Mouse (Mus musculus) hindbrain, embryonic 14.5 days (tissue): ENCODE data around the gene A930002H24Rik. TPM values are rescaled to one million over a fixed set of nuclear protein-coding genes. Genes with fewer than 3 reads are reported as not detected.

Source experiments
- ATAC-seq: fragments of 200-750 bp; cut with Nextera tagmentation; 2 replicates; pipeline ENCODE4 v1.8.0; 2017; ENCODE audit warnings: moderate number of reproducible peaks, mild to moderate bottlenecking, moderate TSS enrichment, moderate library complexity; ENCODE audit not compliant: low FRiP score
- DNase-seq: peaks from one replicate; pipeline ENCODE4 v3.0.0-alpha.2; 2015; ENCODE audit warnings: low spot score
- H3K27ac ChIP-seq: fragments of 300-500 bp; sonication (generic); 2 replicates; pipeline ENCODE4 v1.5.1; 2014; ENCODE audit warnings: mild to moderate bottlenecking, moderate library complexity
- H3K27me3 ChIP-seq: fragments of 300-500 bp; sonication (generic); 2 replicates; pipeline ENCODE4 v1.6.1; 2014; ENCODE audit warnings: mild to moderate bottlenecking, low read length, mixed read lengths; ENCODE audit not compliant: control insufficient read depth, insufficient read depth
- H3K36me3 ChIP-seq: fragments of 300-500 bp; sonication (generic); replicated peaks from 2 replicates; pipeline ENCODE4 v1.6.1; 2014; ENCODE audit not compliant: control insufficient read depth, insufficient read depth
- H3K4me1 ChIP-seq: fragments of 300-500 bp; sonication (generic); replicated peaks from 2 replicates; pipeline ENCODE4 v1.6.1; 2014; ENCODE audit warnings: antibody characterized with exemption, low read length, mixed read lengths; ENCODE audit not compliant: control insufficient read depth, insufficient read depth
- H3K4me2 ChIP-seq: fragments of 300-500 bp; sonication (generic); replicated peaks from 2 replicates; pipeline ENCODE4 v1.6.1; 2014; ENCODE audit warnings: mild to moderate bottlenecking, moderate library complexity
- H3K4me3 ChIP-seq: fragments of 300-500 bp; sonication (generic); replicated peaks from 2 replicates; pipeline ENCODE4 v1.5.1; 2014; ENCODE audit warnings: mild to moderate bottlenecking, low read length
- H3K9ac ChIP-seq: fragments of 300-500 bp; sonication (generic); 2 replicates; pipeline ENCODE4 v1.6.1; 2014
- H3K9me3 ChIP-seq: fragments of 300-500 bp; sonication (generic); 2 replicates; pipeline ENCODE4 v1.6.1; 2016; ENCODE audit warnings: low read length; ENCODE audit not compliant: control insufficient read depth
- WGBS: fragments of 180-500 bp; shearing (Covaris S2); extraction: QIAGEN DNeasy Blood & Tissue Kit; methylation state at CpG from one replicate; pipeline ENCODE4 v1.1.7; 2014; 5-methylcytosine and 5-hydroxymethylcytosine counted together
- polyA plus RNA-seq: library from polyadenylated mRNA; unstranded; fragments of >200 nt; fragmentation: Nextera tagmentation; extraction: Ambion mirVana; gene quantifications from 2 replicates; pipeline ENCODE4 v1.2.1, GENCODE M21; 2014

A930002H24Rik gene
- polyA plus RNA-seq, result 1.9 and 3.0 TPM in 2 replicates

DNA sequence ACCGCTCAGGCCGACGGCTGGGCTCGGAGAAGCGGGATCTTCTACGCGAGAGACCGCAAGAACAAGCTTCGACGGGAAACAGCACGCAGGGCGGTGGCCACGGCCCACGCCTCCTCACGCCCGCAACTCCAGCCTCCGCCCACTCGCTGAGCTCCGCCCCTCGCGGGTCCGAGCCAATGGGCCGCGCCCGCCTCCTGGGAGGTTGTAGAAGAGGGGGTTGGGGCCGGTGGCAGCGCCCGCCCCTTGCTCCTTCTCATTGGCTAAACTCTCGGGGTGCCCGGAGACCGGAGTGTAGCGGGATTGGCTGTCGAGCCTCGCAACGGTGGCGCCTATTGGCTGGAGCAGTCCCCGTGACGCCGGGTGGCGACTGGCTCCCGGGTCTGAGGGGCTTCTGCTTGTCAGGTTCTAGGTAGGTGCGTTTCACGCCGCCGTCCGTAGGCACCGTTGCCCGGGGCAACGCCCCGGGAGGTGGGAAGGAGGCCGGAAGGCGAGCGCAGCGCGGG, at the start of gene A930002H24Rik:
A930002H24Rik (minus strand) TSS at position 145 of the 503 bp plus-strand sequence.
- DNase-seq (peak; percentile 97), ATAC-seq (peak; percentile 99)
- H3K9me3 ChIP-seq, result no peaks in the 10 kb centered on the region
- no peaks in the 10 kb centered on the region for H3K27me3 ChIP-seq
- H3K27ac ChIP-seq, result peak within 1 kb of the TSS; percentile 94
- no peaks in the 10 kb centered on the region for H3K36me3 ChIP-seq
- peak within 1 kb of the TSS; percentile 98 for H3K9ac ChIP-seq
- under 1% methylated on average over 54 of the region's 55 CpGs for WGBS
- peak within 1 kb of the TSS; percentile 80 for H3K4me2 ChIP-seq
- 0 out of 2 replicates have a peak, but pooled peaks cover 5% of the 10 kb centered on the region for H3K4me1 ChIP-seq
- H3K4me3 ChIP-seq, result peak within 1 kb of the TSS; percentile 98

DNA sequence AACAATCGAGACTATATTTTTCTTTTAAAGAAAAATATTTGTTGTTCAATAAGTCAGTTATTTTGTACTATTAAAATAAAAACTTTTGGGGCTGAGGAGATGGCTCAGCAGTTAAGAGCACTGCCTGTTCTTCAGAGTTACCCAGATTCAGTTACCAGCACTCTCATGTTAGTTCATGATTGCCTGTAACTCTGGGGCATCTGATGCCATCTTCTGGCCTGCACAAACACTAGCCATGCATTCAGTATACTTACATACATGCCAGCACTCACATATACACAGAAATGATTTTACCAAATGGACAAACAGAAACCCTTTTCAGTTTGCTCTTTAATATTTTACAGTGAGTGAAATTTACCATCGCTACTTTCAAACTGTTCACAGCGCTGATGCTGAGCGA, 45.7 kb upstream of the A930002H24Rik start:
- Histone ChIP-seq H3K36me3 (peaks cover 7% of the 10 kb centered on the region; the same call in 1 of the 2 replicates), H3K27me3 (no peaks in the 10 kb centered on the region), H3K4me3 (no peak overlapping the region), H3K27ac (no peak overlapping the region), H3K9me3 (no peaks in the 10 kb centered on the region), H3K4me1 (no peaks in the 10 kb centered on the region), H3K9ac (no peak overlapping the region), H3K4me2 (no peak overlapping the region)
- no peak for ATAC-seq
- no peak for DNase-seq
- 95% methylated on average over 4 of the region's 4 CpGs for WGBS

DNA sequence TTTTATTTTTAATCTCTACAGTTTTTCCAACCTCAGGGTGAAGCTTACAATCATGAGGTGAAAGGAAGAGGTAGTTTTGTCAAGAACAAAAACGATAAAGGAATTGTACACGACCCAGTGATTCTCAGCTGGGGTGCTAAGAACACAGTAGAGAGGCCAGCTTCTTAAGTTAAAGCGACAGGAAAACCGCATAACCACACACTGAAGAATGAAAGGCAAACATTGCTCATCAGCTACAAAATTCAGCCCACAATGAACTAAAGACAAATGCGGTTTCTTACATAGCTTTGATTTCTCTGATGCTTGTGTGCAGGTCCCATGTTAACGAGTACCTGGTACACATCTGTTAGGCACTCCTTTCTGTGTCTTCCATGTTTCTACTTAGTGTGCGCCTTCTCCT, 33.5 kb upstream of the A930002H24Rik start:
- peaks cover 3% of the 10 kb centered on the region; the same call in 1 of the 2 replicates for H3K36me3 ChIP-seq
- WGBS, result 86% methylated on average over 7 of the region's 7 CpGs
- H3K27me3 ChIP-seq, result no peaks in the 10 kb centered on the region
- no peaks in the 10 kb centered on the region; the same call in 1 of the 2 replicates for H3K4me1 ChIP-seq
- ATAC-seq (no peak), DNase-seq (no peak)
- H3K9ac ChIP-seq, result no peak overlapping the region
- no peaks in the 10 kb centered on the region for H3K9me3 ChIP-seq
- H3K4me3 ChIP-seq, result no peak overlapping the region
- H3K27ac ChIP-seq, result no peak overlapping the region
- H3K4me2 ChIP-seq, result no peak overlapping the region

DNA sequence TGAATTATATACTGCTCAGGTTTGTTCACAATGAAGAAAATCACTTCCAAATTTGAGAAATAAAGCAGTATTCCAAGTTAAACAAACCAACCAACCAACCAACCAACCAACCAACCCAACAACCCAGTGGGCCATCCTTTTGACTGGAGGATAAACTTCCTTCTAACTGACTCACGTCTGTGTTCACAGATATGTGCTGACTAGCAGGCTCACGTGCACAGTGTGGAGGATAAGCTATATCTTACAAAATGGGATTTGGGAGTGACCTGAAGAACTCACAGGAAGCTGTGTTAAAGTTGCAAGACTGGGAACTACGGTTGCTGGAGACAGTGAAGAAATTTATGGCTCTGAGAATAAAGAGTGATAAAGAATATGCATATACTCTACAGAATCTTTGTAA, 32.2 kb upstream of the A930002H24Rik start:
- H3K4me1 ChIP-seq, result no peaks in the 10 kb centered on the region; the same call in 1 of the 2 replicates
- H3K4me3 ChIP-seq, result no peak overlapping the region
- H3K36me3 ChIP-seq, result peaks cover 3% of the 10 kb centered on the region; the same call in 1 of the 2 replicates
- no peak overlapping the region for H3K27ac ChIP-seq
- no peak overlapping the region for H3K4me2 ChIP-seq
- no peaks in the 10 kb centered on the region for H3K27me3 ChIP-seq
- no peaks in the 10 kb centered on the region for H3K9me3 ChIP-seq
- no peak overlapping the region for H3K9ac ChIP-seq
- ATAC-seq (no peak), DNase-seq (no peak)
- WGBS, result 79% methylated on average over 3 of the region's 3 CpGs

DNA sequence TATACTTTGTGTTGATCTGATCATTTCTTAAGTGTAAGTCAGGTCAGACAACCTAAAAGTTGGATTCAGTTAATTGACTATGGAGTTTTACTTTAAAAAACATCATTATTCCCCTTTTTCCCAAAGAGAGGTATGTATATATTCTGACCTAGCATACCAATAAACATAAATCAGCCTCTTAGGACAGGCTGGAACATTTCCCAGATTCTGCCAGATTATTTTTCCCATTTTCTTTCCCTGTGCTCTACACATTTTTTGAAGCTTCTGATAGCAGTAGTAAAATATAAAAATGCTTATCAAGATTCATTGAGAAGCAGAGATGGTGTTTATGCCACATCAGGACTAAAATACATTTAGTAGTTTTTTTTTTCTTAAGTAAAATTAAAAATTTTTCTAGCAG, 27.0 kb upstream of the A930002H24Rik start:
- no peak overlapping the region for H3K4me2 ChIP-seq
- no peak overlapping the region for H3K9ac ChIP-seq
- DNase-seq, result no peak
- no peak for ATAC-seq
- H3K4me1 ChIP-seq, result no peaks in the 10 kb centered on the region
- no peak overlapping the region for H3K27ac ChIP-seq
- no peaks in the 10 kb centered on the region for H3K9me3 ChIP-seq
- no peaks in the 10 kb centered on the region for H3K27me3 ChIP-seq
- H3K36me3 ChIP-seq, result no peaks in the 10 kb centered on the region
- no peak overlapping the region for H3K4me3 ChIP-seq

DNA sequence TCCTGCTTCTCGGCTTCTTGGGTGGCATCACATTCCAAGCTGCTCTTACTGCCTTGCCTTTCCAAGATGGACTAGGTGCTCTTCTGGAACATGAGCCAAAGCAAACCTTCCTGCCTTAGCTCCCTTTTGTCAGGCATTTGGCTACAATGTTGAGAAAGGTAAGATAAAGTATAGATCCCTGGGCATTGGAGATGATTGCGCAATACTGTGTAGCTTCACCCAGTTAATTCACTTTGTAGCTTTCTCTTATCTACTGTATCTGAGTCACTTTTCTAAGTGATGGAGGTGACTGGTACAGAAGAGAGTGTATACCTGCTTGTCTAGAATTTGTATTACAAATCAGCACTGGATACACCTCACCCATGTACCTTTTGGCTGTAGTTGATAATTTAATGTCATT, 23.4 kb upstream of the A930002H24Rik start:
- Histone ChIP-seq H3K9ac (no peak overlapping the region), H3K27me3 (no peaks in the 10 kb centered on the region), H3K36me3 (no peaks in the 10 kb centered on the region), H3K4me1 (no peaks in the 10 kb centered on the region), H3K4me2 (no peak overlapping the region), H3K9me3 (no peaks in the 10 kb centered on the region), H3K27ac (no peak overlapping the region), H3K4me3 (no peak overlapping the region)
- DNase-seq (no peak), ATAC-seq (no peak)
- WGBS, result 93% methylated on average over 2 of the region's 2 CpGs

DNA sequence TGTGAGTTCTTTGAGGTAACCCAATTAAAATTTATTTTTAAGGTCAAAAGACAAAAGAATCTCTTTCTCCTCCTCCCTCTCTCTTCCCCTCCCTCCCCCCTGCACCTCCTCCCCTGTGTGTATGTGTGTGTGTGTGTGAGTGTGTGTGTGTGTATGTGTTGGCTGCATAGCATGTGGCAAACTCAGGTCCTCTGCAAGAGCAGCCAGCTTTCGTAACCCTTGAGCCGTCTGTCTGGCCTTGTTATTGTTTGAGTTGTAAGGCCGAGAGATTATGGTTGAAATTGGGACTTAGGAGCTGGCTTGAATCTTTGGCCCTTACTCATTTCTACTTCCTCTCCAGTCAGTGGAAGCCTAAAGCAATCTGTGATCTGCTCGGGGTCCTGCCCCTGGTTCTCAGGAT, 16.4 kb upstream of the A930002H24Rik start:
- WGBS, result 93% methylated on average over 4 of the region's 4 CpGs

DNA sequence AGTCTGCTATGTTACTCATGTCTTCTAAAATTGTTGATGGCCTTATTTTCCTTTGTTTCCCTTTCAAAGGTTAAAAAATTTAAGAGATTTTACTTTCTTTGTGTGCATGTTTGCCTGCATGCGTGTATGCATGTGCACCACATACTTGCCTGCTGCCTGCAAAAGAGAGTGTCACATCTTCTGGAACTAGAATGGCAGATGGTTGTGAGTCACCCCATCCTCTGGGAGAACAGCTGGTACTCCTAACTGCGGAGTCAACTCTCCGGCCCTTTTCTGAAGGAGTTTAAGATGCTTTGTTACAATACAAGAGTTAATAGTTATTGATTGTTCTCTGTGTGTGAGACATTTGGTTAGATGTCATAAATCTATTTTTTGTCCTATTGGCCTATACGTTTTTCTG, 15.3 kb upstream of the A930002H24Rik start:
- H3K4me3 ChIP-seq, result no peak overlapping the region
- H3K9me3 ChIP-seq, result no peaks in the 10 kb centered on the region
- no peaks in the 10 kb centered on the region for H3K4me1 ChIP-seq
- H3K36me3 ChIP-seq, result no peaks in the 10 kb centered on the region
- no peak overlapping the region for H3K4me2 ChIP-seq
- no peaks in the 10 kb centered on the region for H3K27me3 ChIP-seq
- WGBS, result 58% methylated on average over 4 of the region's 4 CpGs
- no peak overlapping the region for H3K9ac ChIP-seq
- no peak overlapping the region for H3K27ac ChIP-seq
- ATAC-seq (no peak), DNase-seq (no peak)

More for the DNA sequence above, 16.4 kb upstream of the A930002H24Rik start:
- no peak for ATAC-seq
- Histone ChIP-seq H3K27ac (no peak overlapping the region), H3K4me3 (no peak overlapping the region), H3K9me3 (no peaks in the 10 kb centered on the region), H3K4me2 (no peak overlapping the region), H3K4me1 (no peaks in the 10 kb centered on the region), H3K27me3 (no peaks in the 10 kb centered on the region), H3K36me3 (no peaks in the 10 kb centered on the region), H3K9ac (no peak overlapping the region)
- no peak for DNase-seq

DNA sequence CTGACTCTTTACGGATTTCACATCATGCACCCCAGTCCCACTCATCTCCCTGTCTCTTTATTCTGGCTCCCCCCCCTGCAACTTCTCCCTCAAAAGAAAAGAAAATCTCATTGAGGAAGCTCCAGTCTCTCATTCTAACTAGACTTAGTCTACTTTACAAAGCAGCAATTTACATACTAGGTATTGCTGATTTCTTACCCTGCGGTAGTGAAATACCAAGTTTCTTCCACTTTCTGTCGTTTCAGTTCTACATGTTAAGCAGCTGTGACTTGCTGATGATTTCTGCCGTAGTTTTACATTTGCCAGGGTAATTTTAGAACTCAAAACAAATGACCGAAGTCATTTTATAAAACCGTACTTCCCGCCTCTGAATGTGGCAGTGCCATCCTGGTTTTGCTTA, 8.2 kb upstream of the A930002H24Rik start:
- WGBS, result 97% methylated on average over 7 of the region's 7 CpGs
- no peak for DNase-seq
- ATAC-seq, result no peak

DNA sequence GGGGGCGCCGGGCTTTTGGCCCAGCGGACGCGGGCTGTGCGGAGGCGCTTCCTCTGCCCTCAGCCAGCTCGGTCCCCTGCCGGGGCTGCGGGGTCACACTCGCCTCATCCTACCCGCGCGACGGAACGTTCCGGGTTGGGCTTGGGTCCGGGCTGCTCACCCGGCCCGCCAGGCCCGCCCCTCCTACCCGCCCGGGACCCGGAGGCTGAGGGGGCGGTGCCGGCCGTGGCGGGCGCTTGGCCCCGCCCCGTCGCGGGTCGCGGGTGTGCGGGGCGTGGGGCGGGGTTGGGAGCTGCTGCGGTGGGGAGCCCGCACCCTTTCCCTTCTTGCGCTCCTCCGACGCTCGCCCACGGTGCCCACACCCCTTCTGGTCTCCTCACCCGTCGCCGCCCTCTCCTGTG, 580 bp upstream of the A930002H24Rik start:
- WGBS, result under 1% methylated on average over 44 of the region's 48 CpGs
- Histone ChIP-seq H3K9me3 (no peaks in the 10 kb centered on the region), H3K4me2 (peak overlapping the region; percentile 80), H3K4me3 (peak overlapping the region; percentile 98), H3K9ac (peak overlapping the region; percentile 98), H3K27ac (peak overlapping the region; percentile 94), H3K27me3 (no peaks in the 10 kb centered on the region), H3K4me1 (0 out of 2 replicates have a peak, but pooled peaks cover 5% of the 10 kb centered on the region), H3K36me3 (no peaks in the 10 kb centered on the region)
- peak; percentile 37 for DNase-seq
- ATAC-seq, result peak; percentile 76

More for the DNA sequence above, 8.2 kb upstream of the A930002H24Rik start:
- Histone ChIP-seq H3K9me3 (no peaks in the 10 kb centered on the region), H3K9ac (no peak overlapping the region), H3K36me3 (no peaks in the 10 kb centered on the region), H3K4me1 (no peaks in the 10 kb centered on the region), H3K27ac (no peak overlapping the region), H3K27me3 (no peaks in the 10 kb centered on the region), H3K4me3 (no peak overlapping the region), H3K4me2 (no peak overlapping the region)
